Mouse (Mus musculus) forebrain, embryonic 14.5 days (tissue): ENCODE results near the gene Pla2g15. TPM values are rescaled to one million over a fixed set of nuclear protein-coding genes. Genes with fewer than 3 reads are reported as not detected.

ENCODE experiments used
- ATAC-seq: fragments of 200-750 bp; cut with Nextera tagmentation; 2 replicates; pipeline ENCODE4 v1.8.0; 2017; ENCODE audit warnings: mild to moderate bottlenecking, moderate library complexity
- DNase-seq: peaks from one replicate; pipeline ENCODE4 v3.0.0-alpha.2; 2015; ENCODE audit warnings: low spot score
- H3K27ac ChIP-seq: fragments of 300-500 bp; sonication (generic); 2 replicates; pipeline ENCODE4 v1.5.1; 2014; ENCODE audit warnings: low read depth, mild to moderate bottlenecking, control low read depth, low read length, moderate library complexity
- H3K27me3 ChIP-seq: fragments of 300-500 bp; sonication (generic); replicated peaks from 2 replicates; pipeline ENCODE4 v1.6.1; 2014; ENCODE audit warnings: low read length, control low read depth, mixed read lengths; ENCODE audit not compliant: control insufficient read depth, insufficient read depth
- H3K36me3 ChIP-seq: fragments of 300-500 bp; sonication (generic); 2 replicates; pipeline ENCODE4 v1.6.1; 2014; ENCODE audit warnings: low read length, control low read depth; ENCODE audit not compliant: control insufficient read depth, insufficient read depth
- H3K4me1 ChIP-seq: fragments of 300-500 bp; sonication (generic); 2 replicates; pipeline ENCODE4 v1.6.1; 2014; ENCODE audit warnings: antibody characterized with exemption, low read length, control low read depth; ENCODE audit not compliant: control insufficient read depth, insufficient read depth
- H3K4me2 ChIP-seq: fragments of 300-500 bp; sonication (generic); 2 replicates; pipeline ENCODE4 v1.6.1; 2014; ENCODE audit warnings: mild to moderate bottlenecking, control low read depth, low read length
- H3K4me3 ChIP-seq: fragments of 300-500 bp; sonication (generic); 2 replicates; pipeline ENCODE4 v1.5.1; 2014; ENCODE audit warnings: low read depth, low read length, control low read depth
- H3K9ac ChIP-seq: fragments of 300-500 bp; sonication (generic); 2 replicates; pipeline ENCODE4 v1.6.1; 2014; ENCODE audit warnings: mild to moderate bottlenecking, low read length, control low read depth, moderate library complexity
- H3K9me3 ChIP-seq: fragments of 300-500 bp; sonication (generic); replicated peaks from 2 replicates; pipeline ENCODE4 v1.6.1; 2016; ENCODE audit warnings: low read length, control low read depth, mixed read lengths; ENCODE audit not compliant: control insufficient read depth
- WGBS: fragments of 180-500 bp; shearing (Covaris S2); extraction: QIAGEN DNeasy Blood & Tissue Kit; methylation state at CpG from one replicate; pipeline ENCODE4 v1.1.7; 2014; 5-methylcytosine and 5-hydroxymethylcytosine counted together
- polyA plus RNA-seq: library from polyadenylated mRNA; unstranded; fragments of >200 nt; fragmentation: Nextera tagmentation; extraction: Ambion mirVana; gene quantifications from 2 replicates; pipeline ENCODE4 v1.2.1, GENCODE M21; 2014

Gene Pla2g15
- polyA plus RNA-seq, 1 experiment from 2014 or later, result 7.8 TPM

GRCm38 (mm10) chr8:106169934-106170480 is 19.8 kb downstream of the Pla2g15 start:
- peak overlapping the region; percentile 93 for H3K9ac ChIP-seq
- H3K4me3 ChIP-seq, result peak overlapping the region; percentile 81
- no peaks in the 10 kb centered on the region for H3K27me3 ChIP-seq
- peak overlapping the region; percentile 91 for H3K4me2 ChIP-seq
- ATAC-seq (no peak), DNase-seq (no peak)
- no peaks in the 10 kb centered on the region for H3K9me3 ChIP-seq
- no peak overlapping the region for H3K27ac ChIP-seq
- H3K4me1 ChIP-seq, result peaks cover 5% of the 10 kb centered on the region; the same call in 1 of the 2 replicates
- no peaks in the 10 kb centered on the region for H3K36me3 ChIP-seq
- WGBS, result 36% methylated on average over 6 of the region's 6 CpGs

- Histone ChIP-seq H3K27me3 (no peaks in the 10 kb centered on the region), H3K4me3 (no peak overlapping the region), H3K9me3 (no peaks in the 10 kb centered on the region), H3K36me3 (no peaks in the 10 kb centered on the region), H3K4me2 (no peak overlapping the region), H3K4me1 (peaks cover 11% of the 10 kb centered on the region; the same call in 1 of the 2 replicates), H3K9ac (no peak overlapping the region), H3K27ac (no peak overlapping the region)
- ATAC-seq (no peak), DNase-seq (no peak)
- 92% methylated on average over 3 of the region's 3 CpGs for WGBS
Observed at GRCm38 (mm10) chr8:106173566-106173965, 23.4 kb downstream of the Pla2g15 start.

- Histone ChIP-seq H3K27ac (no peak overlapping the region), H3K9ac (no peak overlapping the region), H3K36me3 (peaks cover 10% of the 10 kb centered on the region), H3K4me2 (no peak overlapping the region), H3K4me3 (no peak overlapping the region), H3K9me3 (no peaks in the 10 kb centered on the region), H3K4me1 (0 out of 2 replicates have a peak, but pooled peaks cover 6% of the 10 kb centered on the region), H3K27me3 (no peaks in the 10 kb centered on the region)
- ATAC-seq (no peak), DNase-seq (peak; percentile 41)
- WGBS, result 4% methylated on average over 1 of the region's 1 CpGs
Observed at GRCm38 (mm10) chr8:106176891-106177290, 26.7 kb downstream of the Pla2g15 start.

- ATAC-seq, result no peak
- H3K4me3 ChIP-seq, result no peak overlapping the region
- no peak overlapping the region for H3K27ac ChIP-seq
- no peaks in the 10 kb centered on the region for H3K27me3 ChIP-seq
- WGBS, result 91% methylated on average over 1 of the region's 1 CpGs
- no peak overlapping the region for H3K4me2 ChIP-seq
- 0 out of 2 replicates have a peak, but pooled peaks cover 6% of the 10 kb centered on the region for H3K4me1 ChIP-seq
- H3K9ac ChIP-seq, result no peak overlapping the region
- no peak for DNase-seq
- peaks cover 14% of the 10 kb centered on the region for H3K36me3 ChIP-seq
- H3K9me3 ChIP-seq, result no peaks in the 10 kb centered on the region
Observed at GRCm38 (mm10) chr8:106177594-106177993, 27.4 kb downstream of the Pla2g15 start.

- DNase-seq (no peak), ATAC-seq (no peak)
- 76% methylated on average over 2 of the region's 2 CpGs for WGBS
- peaks cover 20% of the 10 kb centered on the region for H3K36me3 ChIP-seq
- H3K9ac ChIP-seq, result no peak overlapping the region
- 0 out of 2 replicates have a peak, but pooled peaks cover 6% of the 10 kb centered on the region for H3K4me1 ChIP-seq
- no peak overlapping the region for H3K4me2 ChIP-seq
- no peaks in the 10 kb centered on the region for H3K9me3 ChIP-seq
- H3K27ac ChIP-seq, result no peak overlapping the region
- H3K27me3 ChIP-seq, result no peaks in the 10 kb centered on the region
- no peak overlapping the region for H3K4me3 ChIP-seq
Observed at GRCm38 (mm10) chr8:106178428-106178827, 28.2 kb downstream of the Pla2g15 start.

- DNase-seq (peak; percentile 57), ATAC-seq (no peak)
- peaks cover 49% of the 10 kb centered on the region for H3K36me3 ChIP-seq
- H3K9ac ChIP-seq, result no peak overlapping the region
- no peaks in the 10 kb centered on the region for H3K27me3 ChIP-seq
- no peaks in the 10 kb centered on the region for H3K4me1 ChIP-seq
- no peak overlapping the region for H3K27ac ChIP-seq
- no peaks in the 10 kb centered on the region for H3K9me3 ChIP-seq
- H3K4me2 ChIP-seq, result no peak overlapping the region
- WGBS, result 80% methylated on average over 8 of the region's 8 CpGs
- no peak overlapping the region for H3K4me3 ChIP-seq
Observed at GRCm38 (mm10) chr8:106185628-106186270, 35.5 kb downstream of the Pla2g15 start.

GRCm38 (mm10) chr8:106186394-106186793 is 36.2 kb downstream of the Pla2g15 start:
- Histone ChIP-seq H3K27me3 (no peaks in the 10 kb centered on the region), H3K36me3 (peaks cover 51% of the 10 kb centered on the region), H3K4me1 (no peaks in the 10 kb centered on the region), H3K9me3 (no peaks in the 10 kb centered on the region), H3K4me2 (no peak overlapping the region), H3K4me3 (no peak overlapping the region), H3K9ac (no peak overlapping the region), H3K27ac (no peak overlapping the region)
- DNase-seq (no peak), ATAC-seq (no peak)
- WGBS, result 94% methylated on average over 3 of the region's 3 CpGs

- no peak overlapping the region for H3K4me2 ChIP-seq
- H3K27ac ChIP-seq, result no peak overlapping the region
- no peaks in the 10 kb centered on the region for H3K4me1 ChIP-seq
- H3K9ac ChIP-seq, result no peak overlapping the region
- H3K27me3 ChIP-seq, result no peaks in the 10 kb centered on the region
- DNase-seq, result no peak
- WGBS, result 94% methylated on average over 4 of the region's 4 CpGs
- H3K9me3 ChIP-seq, result no peaks in the 10 kb centered on the region
- H3K36me3 ChIP-seq, result peaks cover 60% of the 10 kb centered on the region
- ATAC-seq, result no peak
- no peak overlapping the region for H3K4me3 ChIP-seq
Observed at GRCm38 (mm10) chr8:106189162-106189561, 39.0 kb downstream of the Pla2g15 start.

GRCm38 (mm10) chr8:106191639-106192038 is 41.4 kb downstream of the Pla2g15 start:
- Histone ChIP-seq H3K36me3 (peaks cover 67% of the 10 kb centered on the region), H3K4me1 (no peaks in the 10 kb centered on the region), H3K9me3 (no peaks in the 10 kb centered on the region), H3K4me3 (no peak overlapping the region), H3K4me2 (no peak overlapping the region), H3K9ac (no peak overlapping the region), H3K27ac (no peak overlapping the region), H3K27me3 (no peaks in the 10 kb centered on the region)
- no peak for DNase-seq
- ATAC-seq, result no peak
- WGBS, result 95% methylated on average over 5 of the region's 5 CpGs
